Mouse (Mus musculus): ENCODE results near the gene Gabrb2.

GRCm38 (mm10) chr11:42654189-42654588 is 234.6 kb downstream of the Gabrb2 start:
- no peak for TF ChIP-seq POLR2A (IDR thresholded peaks at IDR 0.05; ENCODE audit: low read depth, low read length)
- no peak for TF ChIP-seq CTCF (IDR thresholded peaks at IDR 0.05; ENCODE audit: borderline replicate concordance, insufficient read depth, low read length)

Measured in embryonic fibroblast, embryonic 13.5 days (primary cell).